Mouse (Mus musculus): Measurements from ENCODE around the gene Tbc1d1. TPM values are rescaled to one million over a fixed set of nuclear protein-coding genes. Genes with fewer than 3 reads are reported as not detected.
A peak's percentile ranks its signal among the peaks of the same experiment; 100 is the strongest.

Gene Tbc1d1
- total RNA-seq, 1 experiment from 2014 or later = 14.7 TPM

DNA sequence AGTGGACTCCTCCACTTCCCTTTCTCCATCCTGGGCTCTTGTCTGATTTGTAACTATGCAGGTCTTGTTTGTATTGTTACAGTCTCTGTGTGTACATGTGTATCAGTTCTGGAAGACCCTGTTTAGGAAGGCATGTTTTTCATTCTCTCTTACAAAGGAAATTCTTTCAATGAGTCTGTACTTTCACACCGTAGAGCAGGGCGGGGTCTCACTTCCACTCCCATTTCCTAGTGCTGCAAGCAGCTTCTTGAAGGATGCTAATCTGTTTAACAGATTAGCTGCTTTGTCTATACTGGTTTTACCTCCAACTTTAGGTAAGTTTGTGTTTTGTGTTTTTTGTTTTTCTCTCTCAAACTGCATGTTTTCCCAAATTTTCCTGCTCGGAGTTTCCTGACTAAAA lies 230.9 kb downstream of the Tbc1d1 start:
- DNase-seq = peak; percentile 1

DNA sequence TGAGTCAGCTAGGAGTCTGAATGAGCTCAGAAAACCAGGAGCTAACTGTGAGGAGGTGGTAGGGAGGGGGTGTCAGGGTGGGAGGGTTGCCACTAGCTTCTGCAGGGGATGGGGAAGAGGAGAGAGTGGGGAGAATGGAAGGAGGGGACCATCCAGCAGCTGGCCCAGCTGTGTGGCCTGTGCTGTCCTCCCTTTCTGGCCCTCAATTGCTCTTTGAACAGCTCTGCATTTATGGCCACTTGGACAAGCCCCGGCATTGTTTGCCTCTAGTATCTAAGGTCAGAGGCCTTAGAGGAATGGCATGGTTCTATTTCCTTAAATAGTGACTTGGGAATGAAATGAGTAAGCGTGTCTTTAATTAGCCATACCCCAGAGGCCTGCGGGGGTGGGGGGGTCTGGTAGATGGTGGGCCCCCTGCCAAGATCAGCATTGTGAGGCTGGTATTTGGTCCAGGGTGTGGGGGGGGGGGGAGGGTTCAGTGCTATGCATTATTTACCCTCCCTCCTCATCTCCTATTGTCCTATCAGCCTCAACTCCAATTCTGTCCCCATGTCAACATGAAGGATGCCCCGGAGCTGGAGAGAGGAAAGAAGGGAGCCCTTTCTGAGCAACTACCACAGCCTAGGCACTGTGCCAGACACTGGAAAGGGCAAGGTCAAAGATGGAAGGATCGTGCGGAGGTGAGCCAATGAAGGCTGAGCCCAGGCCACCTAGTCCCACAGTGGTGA lies 233.3 kb downstream of the Tbc1d1 start:
- peak; percentile 85 for DNase-seq

DNA sequence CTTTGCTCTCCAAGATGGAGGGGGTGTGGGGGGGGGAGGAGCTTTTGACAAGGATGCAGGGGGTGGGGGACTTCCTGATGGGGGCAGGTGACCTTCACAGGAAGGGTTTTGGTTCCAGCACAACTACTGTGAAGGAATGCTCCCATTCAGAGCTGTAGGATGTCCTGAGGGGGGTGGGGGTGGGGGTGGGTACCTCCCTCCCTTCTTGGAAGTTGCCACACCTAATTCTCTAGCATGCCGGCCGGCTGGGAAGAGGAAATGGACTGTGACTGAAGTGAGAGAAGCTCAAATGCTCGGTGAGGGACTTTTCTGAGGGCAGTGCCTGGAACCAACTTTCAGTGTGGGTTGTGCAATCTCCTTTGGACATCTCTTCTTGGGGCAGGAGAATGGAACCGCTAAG lies 235.2 kb downstream of the Tbc1d1 start:
- no peak for DNase-seq

DNA sequence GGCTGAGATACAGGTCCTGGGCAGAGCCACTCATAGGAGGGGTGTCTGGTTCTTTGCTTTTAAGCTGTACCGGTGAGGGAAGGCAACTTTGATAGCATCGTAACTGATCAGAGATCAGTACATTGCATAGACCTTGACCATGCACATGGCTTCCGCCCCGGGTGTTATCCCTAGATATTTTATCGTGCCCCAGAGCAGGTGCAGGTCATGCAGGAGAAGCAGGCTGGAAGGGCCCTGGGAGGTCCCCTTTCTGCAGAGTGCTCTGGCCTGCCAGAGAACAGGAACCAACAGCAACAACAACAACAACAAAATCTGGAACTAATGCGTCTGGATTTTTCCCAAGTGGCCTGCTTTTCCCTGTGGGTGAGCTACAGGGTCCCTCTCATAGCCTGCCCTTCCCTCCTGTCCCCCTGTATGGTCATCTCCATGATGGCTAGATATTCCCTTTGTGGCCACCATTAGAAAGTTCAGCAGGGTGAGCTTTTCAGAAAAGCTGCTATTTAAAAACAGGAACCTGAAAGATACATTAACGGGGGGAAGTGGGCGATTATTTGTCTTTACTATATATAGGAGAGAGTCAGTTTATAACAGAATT lies 236.4 kb downstream of the Tbc1d1 start:
- no peak for DNase-seq

DNA sequence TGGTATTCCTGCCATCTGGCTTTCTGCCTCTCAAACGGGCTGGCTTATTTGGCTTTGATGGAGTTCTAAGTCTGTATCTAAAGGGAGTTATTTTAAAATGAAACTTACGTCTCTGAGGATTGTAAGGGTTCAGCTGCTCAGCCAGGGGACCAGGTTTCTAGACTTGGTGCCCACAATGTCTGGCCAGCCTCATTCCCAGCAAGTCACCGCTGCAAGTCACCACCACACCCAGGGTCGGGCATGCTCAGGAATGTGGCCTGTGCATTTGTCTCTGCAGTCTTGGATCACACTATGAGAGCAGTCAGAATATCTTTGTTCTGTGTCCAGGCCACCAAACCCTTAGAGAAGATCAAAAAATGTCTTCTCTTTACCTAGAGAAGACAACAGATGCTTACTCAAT lies 237.4 kb downstream of the Tbc1d1 start:
- DNase-seq = no peak

DNA sequence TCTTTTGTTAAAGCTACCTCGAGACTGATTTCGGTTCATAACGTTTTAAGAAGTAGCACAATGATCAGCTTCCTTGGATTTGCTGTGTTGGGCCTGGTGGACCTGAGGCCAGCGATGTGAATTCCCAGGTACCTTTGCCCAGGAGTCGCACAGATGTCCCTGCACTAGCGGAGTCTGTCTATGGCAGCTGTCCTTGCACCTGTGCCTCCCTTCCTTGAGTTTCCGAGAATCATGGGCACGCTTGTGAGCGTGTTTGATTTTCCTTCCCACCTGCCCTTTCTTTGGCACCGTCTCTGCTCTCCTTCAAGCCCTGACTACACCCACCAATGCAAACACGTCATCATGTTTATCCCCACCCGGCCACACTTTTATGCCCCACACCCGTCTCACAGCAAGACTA lies 242.1 kb downstream of the Tbc1d1 start:
- DNase-seq = no peak

DNA sequence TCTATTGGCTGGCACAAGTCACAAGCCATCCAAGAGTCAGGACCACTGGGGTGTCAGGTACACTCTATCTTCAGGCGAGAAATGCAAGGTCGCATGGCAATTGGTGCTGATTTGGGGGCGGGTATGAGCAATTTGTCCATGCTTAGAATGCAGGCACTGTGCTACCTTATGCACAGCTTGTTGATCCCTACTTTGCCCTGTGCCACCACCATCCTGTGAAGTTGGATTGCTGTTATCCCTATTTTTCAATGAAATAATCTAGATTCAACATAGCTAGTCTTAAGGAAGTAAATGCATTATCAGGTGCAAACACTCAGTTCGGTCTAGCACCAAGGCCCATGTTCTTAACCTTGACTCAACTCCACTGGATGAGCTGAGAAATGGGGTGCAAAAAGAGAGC lies 244.6 kb downstream of the Tbc1d1 start:
- no peak for DNase-seq

Small RNA genes lying within 50 kb of the gene (microRNA-seq; reads per million reads assigned to microRNA genes)
- gene Gm22395 = 0 reads per million in 2 experiments

Other genes with a start within 250 kb of the Tbc1d1 start
- gene Rell1, start 187.4 kb upstream of the Tbc1d1 start, total RNA-seq (2021) = 46.5 and 50.0 TPM in 2 replicates
- 20.6 and 22.8 TPM in 2 replicates for gene Pgm2, start 63.4 kb upstream of the Tbc1d1 start, total RNA-seq (2021)